Mouse (Mus musculus) limb, embryonic 15.5 days (tissue): ENCODE data around the gene Elf2. TPM values are rescaled to one million over a fixed set of nuclear protein-coding genes. Genes with fewer than 3 reads are reported as not detected.

Source experiments
- ATAC-seq: fragments of 200-750 bp; cut with Nextera tagmentation; 2 replicates; pipeline ENCODE4 v1.8.0; 2017; ENCODE audit warnings: low read depth, moderate TSS enrichment; ENCODE audit not compliant: insufficient number of reproducible peaks, low FRiP score, low TSS enrichment
- H3K27ac ChIP-seq: fragments of 300-500 bp; sonication (generic); 2 replicates; pipeline ENCODE4 v1.5.1; 2015; ENCODE audit warnings: moderate library complexity, mild to moderate bottlenecking, inconsistent platforms
- H3K27me3 ChIP-seq: fragments of 300-500 bp; sonication (generic); 2 replicates; pipeline ENCODE4 v1.6.1; 2015; ENCODE audit warnings: inconsistent platforms
- H3K36me3 ChIP-seq: fragments of 300-500 bp; sonication (generic); 2 replicates; pipeline ENCODE4 v1.6.1; 2015; ENCODE audit warnings: inconsistent platforms
- H3K4me1 ChIP-seq: fragments of 300-500 bp; sonication (generic); 2 replicates; pipeline ENCODE4 v1.6.1; 2015; ENCODE audit warnings: inconsistent platforms
- H3K4me2 ChIP-seq: fragments of 300-500 bp; sonication (generic); 2 replicates; pipeline ENCODE4 v1.6.1; 2015; ENCODE audit warnings: mild to moderate bottlenecking, inconsistent platforms
- H3K4me3 ChIP-seq: fragments of 300-500 bp; sonication (generic); 2 replicates; pipeline ENCODE4 v1.5.1; 2015; ENCODE audit warnings: mild to moderate bottlenecking, inconsistent platforms
- H3K9ac ChIP-seq: fragments of 300-500 bp; sonication (generic); 2 replicates; pipeline ENCODE4 v1.6.1; 2015; ENCODE audit warnings: inconsistent platforms
- H3K9me3 ChIP-seq: fragments of 300-500 bp; sonication (generic); 2 replicates; pipeline ENCODE4 v1.6.1; 2016; ENCODE audit warnings: inconsistent platforms
- WGBS: fragments of 180-500 bp; shearing (Covaris S2); methylation state at CpG from one replicate; pipeline ENCODE4 v1.1.7; 2015; 5-methylcytosine and 5-hydroxymethylcytosine counted together
- polyA plus RNA-seq: library from polyadenylated mRNA; unstranded; fragments of >200 nt; fragmentation: Nextera tagmentation; extraction: Ambion mirVana; gene quantifications from 2 replicates; pipeline ENCODE4 v1.2.1, GENCODE M21; 2015

Elf2 gene
- polyA plus RNA-seq, result 46.6 and 74.3 TPM in 2 replicates

GRCm38 (mm10) chr3:51340552-51341267, at the start of gene Elf2:
TSS of gene Elf2 (minus strand) at chr3:51340663.
- WGBS, result under 1% methylated on average over 62 of the region's 87 CpGs
- peak; percentile 70 for ATAC-seq
- peak within 1 kb of the TSS; percentile 75 for H3K4me3 ChIP-seq
- H3K27ac ChIP-seq, result peak within 1 kb of the TSS; percentile 94
- H3K9me3 ChIP-seq, result no peaks in the 10 kb centered on the region
- H3K36me3 ChIP-seq, result no peaks in the 10 kb centered on the region
- peaks cover 5% of the 10 kb centered on the region for H3K4me1 ChIP-seq
- no peaks in the 10 kb centered on the region for H3K27me3 ChIP-seq
- H3K4me2 ChIP-seq, result peak within 1 kb of the TSS; percentile 88
- H3K9ac ChIP-seq, result peak within 1 kb of the TSS; percentile 75

- no peak overlapping the region for H3K9ac ChIP-seq
- H3K4me1 ChIP-seq, result peaks cover 9% of the 10 kb centered on the region; the same call in 1 of the 2 replicates
- H3K4me2 ChIP-seq, result peak overlapping the region; percentile 22; the same call in 1 of the 2 replicates
- WGBS, result 11% methylated on average over 13 of the region's 13 CpGs
- H3K9me3 ChIP-seq, result no peaks in the 10 kb centered on the region
- no peaks in the 10 kb centered on the region for H3K36me3 ChIP-seq
- ATAC-seq, result no peak
- H3K4me3 ChIP-seq, result peak overlapping the region; percentile 11; the same call in 1 of the 2 replicates
- H3K27me3 ChIP-seq, result no peaks in the 10 kb centered on the region; the same call in 1 of the 2 replicates
- no peak overlapping the region for H3K27ac ChIP-seq
Measured at GRCm38 (mm10) chr3:51388904-51389303, 48.4 kb upstream of the Elf2 start.

GRCm38 (mm10) chr3:51387868-51388381, 47.5 kb upstream of the Elf2 start:
- H3K4me1 ChIP-seq, result peaks cover 9% of the 10 kb centered on the region; the same call in 1 of the 2 replicates
- H3K36me3 ChIP-seq, result no peaks in the 10 kb centered on the region
- H3K27me3 ChIP-seq, result no peaks in the 10 kb centered on the region; the same call in 1 of the 2 replicates
- no peaks in the 10 kb centered on the region for H3K9me3 ChIP-seq
- ATAC-seq, result no peak
- no peak overlapping the region for H3K9ac ChIP-seq
- H3K4me2 ChIP-seq, result no peak overlapping the region
- 74% methylated on average over 8 of the region's 8 CpGs for WGBS
- H3K27ac ChIP-seq, result no peak overlapping the region
- no peak overlapping the region for H3K4me3 ChIP-seq

GRCm38 (mm10) chr3:51387134-51387451, 46.6 kb upstream of the Elf2 start:
- Histone ChIP-seq H3K4me3 (no peak overlapping the region), H3K9ac (no peak overlapping the region), H3K9me3 (no peaks in the 10 kb centered on the region), H3K36me3 (no peaks in the 10 kb centered on the region), H3K27ac (no peak overlapping the region), H3K27me3 (no peaks in the 10 kb centered on the region; the same call in 1 of the 2 replicates), H3K4me2 (no peak overlapping the region), H3K4me1 (peaks cover 9% of the 10 kb centered on the region; the same call in 1 of the 2 replicates)
- 83% methylated on average over 3 of the region's 3 CpGs for WGBS
- no peak for ATAC-seq

- ATAC-seq, result peak; percentile 58; the same call in 1 of the 2 replicates
- 43% methylated on average over 12 of the region's 12 CpGs for WGBS
Measured at GRCm38 (mm10) chr3:51386441-51387133, 46.1 kb upstream of the Elf2 start.

GRCm38 (mm10) chr3:51383409-51383808, 42.9 kb upstream of the Elf2 start:
- H3K36me3 ChIP-seq, result no peaks in the 10 kb centered on the region
- H3K4me1 ChIP-seq, result peaks cover 9% of the 10 kb centered on the region
- no peak overlapping the region for H3K4me2 ChIP-seq
- H3K9ac ChIP-seq, result no peak overlapping the region
- no peak overlapping the region for H3K27ac ChIP-seq
- ATAC-seq, result no peak
- H3K4me3 ChIP-seq, result no peak overlapping the region
- H3K27me3 ChIP-seq, result no peaks in the 10 kb centered on the region
- no peaks in the 10 kb centered on the region for H3K9me3 ChIP-seq
- 84% methylated on average over 12 of the region's 12 CpGs for WGBS

More at GRCm38 (mm10) chr3:51386441-51387133, 46.1 kb upstream of the Elf2 start:
- Histone ChIP-seq H3K36me3 (no peaks in the 10 kb centered on the region), H3K4me1 (peaks cover 9% of the 10 kb centered on the region; the same call in 1 of the 2 replicates), H3K9me3 (no peaks in the 10 kb centered on the region), H3K4me3 (no peak overlapping the region), H3K27me3 (no peaks in the 10 kb centered on the region; the same call in 1 of the 2 replicates), H3K4me2 (no peak overlapping the region), H3K9ac (no peak overlapping the region), H3K27ac (no peak overlapping the region)

- no peak overlapping the region for H3K4me2 ChIP-seq
- H3K27ac ChIP-seq, result no peak overlapping the region
- no peak for ATAC-seq
- 61% methylated on average over 4 of the region's 5 CpGs for WGBS
- H3K9ac ChIP-seq, result no peak overlapping the region
- no peaks in the 10 kb centered on the region for H3K27me3 ChIP-seq
- H3K4me1 ChIP-seq, result peaks cover 8% of the 10 kb centered on the region
- H3K36me3 ChIP-seq, result no peaks in the 10 kb centered on the region
- no peaks in the 10 kb centered on the region for H3K9me3 ChIP-seq
- H3K4me3 ChIP-seq, result no peak overlapping the region
Measured at GRCm38 (mm10) chr3:51380660-51381014, 40.2 kb upstream of the Elf2 start.

GRCm38 (mm10) chr3:51379786-51380659, 39.6 kb upstream of the Elf2 start:
- Histone ChIP-seq H3K9me3 (no peaks in the 10 kb centered on the region), H3K4me3 (no peak overlapping the region), H3K36me3 (no peaks in the 10 kb centered on the region), H3K27me3 (no peaks in the 10 kb centered on the region), H3K4me2 (no peak overlapping the region), H3K9ac (no peak overlapping the region), H3K27ac (no peak overlapping the region), H3K4me1 (peaks cover 8% of the 10 kb centered on the region)
- 76% methylated on average over 5 of the region's 5 CpGs for WGBS
- ATAC-seq, result no peak

- H3K27ac ChIP-seq, result no peak overlapping the region
- H3K27me3 ChIP-seq, result no peaks in the 10 kb centered on the region
- peaks cover 8% of the 10 kb centered on the region for H3K4me1 ChIP-seq
- H3K4me2 ChIP-seq, result peak overlapping the region; percentile 31
- no peaks in the 10 kb centered on the region for H3K9me3 ChIP-seq
- no peak overlapping the region for H3K9ac ChIP-seq
- no peak for ATAC-seq
- WGBS, result 69% methylated on average over 3 of the region's 3 CpGs
- H3K4me3 ChIP-seq, result peak overlapping the region; percentile 23
- H3K36me3 ChIP-seq, result no peaks in the 10 kb centered on the region
Measured at GRCm38 (mm10) chr3:51378665-51378946, 38.1 kb upstream of the Elf2 start.

GRCm38 (mm10) chr3:51377878-51378664, 37.6 kb upstream of the Elf2 start:
- peaks cover 8% of the 10 kb centered on the region for H3K4me1 ChIP-seq
- no peak for ATAC-seq
- H3K27me3 ChIP-seq, result no peaks in the 10 kb centered on the region
- H3K27ac ChIP-seq, result no peak overlapping the region
- H3K9me3 ChIP-seq, result no peaks in the 10 kb centered on the region
- WGBS, result 35% methylated on average over 31 of the region's 31 CpGs
- peak overlapping the region; percentile 23 for H3K4me3 ChIP-seq
- H3K4me2 ChIP-seq, result peak overlapping the region; percentile 31
- H3K36me3 ChIP-seq, result no peaks in the 10 kb centered on the region
- H3K9ac ChIP-seq, result no peak overlapping the region
